Mouse (Mus musculus) brain, embryonic 14.5 days (tissue): Measurements from ENCODE around the gene Lrch2.
"Not testable (repeated sequence)": the region's sequence is repeated elsewhere in the genome, so short reads cannot be mapped to it uniquely, and the experiment has no call there.

ENCODE experiments used
- CTCF ChIP-seq: fragments of 200-500 bp; IDR thresholded peaks from 2 replicates; pipeline ENCODE4 v1.5.1; 2012; ENCODE audit warnings: inconsistent platforms, mild to moderate bottlenecking, moderate library complexity, borderline replicate concordance; ENCODE audit not compliant: insufficient read depth, insufficient read length; ENCODE audit errors: extremely low read depth
- POLR2A ChIP-seq: fragments of 200-500 bp; IDR thresholded peaks from 2 replicates; pipeline ENCODE4 v1.6.1; 2012; ENCODE audit warnings: mild to moderate bottlenecking, inconsistent platforms, borderline replicate concordance; ENCODE audit not compliant: poor library complexity, insufficient read depth, insufficient read length, severe bottlenecking; ENCODE audit errors: extremely low read depth

DNA sequence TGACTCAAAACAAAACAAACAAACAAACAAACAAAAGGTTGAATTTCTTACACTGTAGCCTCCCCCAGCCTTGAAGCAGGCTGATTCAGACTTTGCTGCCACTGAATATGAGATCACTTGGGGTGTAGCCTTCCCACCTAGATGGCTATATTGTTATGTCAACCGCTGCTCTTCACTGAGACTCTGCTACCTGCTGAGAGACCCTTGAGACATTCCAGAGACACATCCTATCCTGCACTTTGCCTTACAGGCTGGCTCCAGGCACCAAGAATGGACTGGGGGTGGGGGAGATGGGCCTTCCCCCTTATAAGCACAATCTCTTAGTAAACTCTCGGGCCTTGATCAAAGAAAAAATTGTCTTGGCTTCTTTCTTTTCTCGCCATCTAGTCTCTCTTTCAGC is 16.8 kb downstream of the Lrch2 start:
- not testable (repeated sequence) for TF ChIP-seq POLR2A, CTCF
